Mouse (Mus musculus) intestine, embryonic 16.5 days (tissue): ENCODE measurements around the gene Stat4. TPM values are rescaled to one million over a fixed set of nuclear protein-coding genes. Genes with fewer than 3 reads are reported as not detected.

ENCODE experiments used
- ATAC-seq: fragments of 200-750 bp; cut with Nextera tagmentation; 2 replicates; pipeline ENCODE4 v1.8.0; 2017; ENCODE audit warnings: moderate TSS enrichment, moderate library complexity
- H3K27ac ChIP-seq: fragments of 300-500 bp; sonication (generic); 2 replicates; pipeline ENCODE4 v1.5.1; 2014; ENCODE audit warnings: mild to moderate bottlenecking, low read length
- H3K27me3 ChIP-seq: fragments of 300-500 bp; sonication (generic); replicated peaks from 2 replicates; pipeline ENCODE4 v1.6.1; 2014; ENCODE audit warnings: low read length, control low read depth, mixed read lengths; ENCODE audit not compliant: control insufficient read depth, insufficient read depth
- H3K36me3 ChIP-seq: fragments of 300-500 bp; sonication (generic); 2 replicates; pipeline ENCODE4 v1.6.1; 2014; ENCODE audit warnings: low read length, control low read depth; ENCODE audit not compliant: control insufficient read depth, insufficient read depth
- H3K4me1 ChIP-seq: fragments of 300-500 bp; sonication (generic); 2 replicates; pipeline ENCODE4 v1.6.1; 2014; ENCODE audit warnings: low read length, control low read depth, mixed read lengths; ENCODE audit not compliant: control insufficient read depth, insufficient read depth
- H3K4me2 ChIP-seq: fragments of 300-500 bp; sonication (generic); 2 replicates; pipeline ENCODE4 v1.6.1; 2014; ENCODE audit warnings: low read depth, low read length, control low read depth
- H3K4me3 ChIP-seq: fragments of 300-500 bp; sonication (generic); 2 replicates; pipeline ENCODE4 v1.5.1; 2014; ENCODE audit warnings: mild to moderate bottlenecking, low read length
- H3K9ac ChIP-seq: fragments of 300-500 bp; sonication (generic); 2 replicates; pipeline ENCODE4 v1.6.1; 2014; ENCODE audit warnings: low read depth, low read length
- H3K9me3 ChIP-seq: fragments of 300-500 bp; sonication (generic); 2 replicates; pipeline ENCODE4 v1.6.1; 2016; ENCODE audit warnings: low read length, control low read depth; ENCODE audit not compliant: control insufficient read depth
- WGBS: fragments of 180-500 bp; shearing (Covaris S2); extraction: QIAGEN DNeasy Blood & Tissue Kit; methylation state at CpG from one replicate; pipeline ENCODE4 v1.1.7; 2014; 5-methylcytosine and 5-hydroxymethylcytosine counted together
- polyA plus RNA-seq: library from polyadenylated mRNA; unstranded; fragments of >200 nt; fragmentation: Nextera tagmentation; extraction: Ambion mirVana; gene quantifications from 2 replicates; pipeline ENCODE4 v1.2.1, GENCODE M21; 2015

Stat4 gene
- polyA plus RNA-seq, 1 experiment from 2014 or later, result 1.5 TPM

GRCm38 (mm10) chr1:52080375-52080774 is 93.4 kb downstream of the Stat4 start:
- Histone ChIP-seq H3K27me3 (no peaks in the 10 kb centered on the region), H3K4me1 (no peaks in the 10 kb centered on the region), H3K9ac (no peak overlapping the region), H3K4me2 (no peak overlapping the region), H3K27ac (no peak overlapping the region), H3K9me3 (no peaks in the 10 kb centered on the region), H3K4me3 (no peak overlapping the region), H3K36me3 (no peaks in the 10 kb centered on the region)
- no peak for ATAC-seq
- 32% methylated on average over 8 of the region's 8 CpGs for WGBS

- 33% methylated on average over 4 of the region's 4 CpGs for WGBS
- Histone ChIP-seq H3K9ac (no peak overlapping the region), H3K27me3 (no peaks in the 10 kb centered on the region), H3K27ac (no peak overlapping the region), H3K4me1 (no peaks in the 10 kb centered on the region), H3K4me2 (no peak overlapping the region), H3K4me3 (no peak overlapping the region), H3K9me3 (no peaks in the 10 kb centered on the region), H3K36me3 (no peaks in the 10 kb centered on the region)
- no peak for ATAC-seq
Observed at GRCm38 (mm10) chr1:52086236-52086635, 99.3 kb downstream of the Stat4 start.

DNA sequence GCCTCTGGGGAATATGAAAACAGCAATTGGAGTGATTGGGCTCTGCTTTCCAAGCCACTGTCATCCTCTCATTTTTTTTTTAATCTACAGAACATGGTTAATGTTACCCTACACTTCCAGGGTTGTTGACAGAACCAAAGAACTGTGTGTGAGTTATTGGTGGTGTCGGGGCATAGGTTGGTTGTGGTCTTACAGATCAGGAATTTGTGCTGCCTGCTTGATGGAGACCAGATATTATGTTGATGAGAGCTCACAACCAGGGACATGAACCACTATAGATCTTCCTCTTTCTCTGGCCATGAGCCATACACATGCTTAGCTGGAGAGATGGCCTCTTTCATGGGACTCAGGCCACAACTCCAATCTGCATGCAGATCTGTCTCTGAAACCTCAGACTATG is 100.2 kb downstream of the Stat4 start:
- Histone ChIP-seq H3K27me3 (no peaks in the 10 kb centered on the region), H3K36me3 (no peaks in the 10 kb centered on the region), H3K9ac (no peak overlapping the region), H3K4me2 (no peak overlapping the region), H3K27ac (no peak overlapping the region), H3K4me1 (no peaks in the 10 kb centered on the region), H3K9me3 (no peaks in the 10 kb centered on the region), H3K4me3 (no peak overlapping the region)
- 68% methylated on average over 1 of the region's 1 CpGs for WGBS
- ATAC-seq, result no peak

DNA sequence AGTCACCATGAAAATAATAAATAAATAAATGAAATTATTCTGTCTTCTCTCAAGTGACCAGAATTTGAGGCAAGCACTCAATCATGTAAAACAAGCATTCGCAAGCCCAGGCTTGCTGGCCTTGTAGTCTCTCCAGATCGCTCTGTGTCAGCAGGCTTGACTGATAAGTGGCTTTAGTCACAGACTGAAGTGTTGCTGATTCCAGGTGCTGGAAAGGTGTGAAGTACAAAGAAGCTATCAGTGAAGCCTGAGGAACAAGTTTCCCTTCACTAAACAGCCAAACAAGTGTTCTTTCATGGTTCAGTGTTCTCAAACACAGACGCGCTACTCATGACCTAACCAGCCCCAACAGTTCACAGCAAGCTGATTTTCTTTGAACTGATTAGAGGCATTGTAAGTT is 101.7 kb downstream of the Stat4 start:
- no peaks in the 10 kb centered on the region for H3K27me3 ChIP-seq
- ATAC-seq, result no peak
- no peak overlapping the region for H3K4me2 ChIP-seq
- H3K4me1 ChIP-seq, result no peaks in the 10 kb centered on the region
- no peak overlapping the region for H3K9ac ChIP-seq
- H3K36me3 ChIP-seq, result no peaks in the 10 kb centered on the region
- 80% methylated on average over 4 of the region's 4 CpGs for WGBS
- no peak overlapping the region for H3K4me3 ChIP-seq
- H3K9me3 ChIP-seq, result no peaks in the 10 kb centered on the region
- no peak overlapping the region for H3K27ac ChIP-seq

DNA sequence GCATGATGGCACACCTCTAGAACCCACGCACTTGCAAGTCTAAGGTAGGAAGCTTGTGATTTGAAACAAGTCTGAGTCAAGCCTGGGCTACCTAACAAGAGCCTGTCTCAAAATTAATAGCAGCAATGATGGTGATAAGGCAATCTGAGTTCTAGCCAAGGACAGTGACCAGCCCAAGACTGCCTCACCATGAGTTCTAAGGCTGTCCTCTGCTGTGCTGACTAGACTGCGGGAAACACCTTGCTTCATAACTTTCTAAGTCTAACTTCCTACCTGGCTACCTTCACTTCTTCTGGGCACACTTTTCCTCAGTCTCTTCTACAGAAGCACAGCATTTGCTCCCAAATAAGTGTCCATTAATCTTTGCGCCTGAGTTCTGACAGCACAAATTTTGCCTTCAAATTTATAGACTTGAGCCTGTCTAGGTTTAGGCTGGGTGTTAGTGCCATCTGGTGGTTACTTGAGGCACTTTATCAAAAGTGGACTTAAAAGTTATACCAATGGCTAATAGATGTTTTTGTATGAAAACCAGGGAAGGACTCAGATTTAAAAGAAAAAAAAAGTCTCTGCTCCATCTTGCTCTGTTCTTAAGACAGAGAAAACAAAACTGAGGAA is 111.8 kb downstream of the Stat4 start:
- no peaks in the 10 kb centered on the region for H3K4me1 ChIP-seq
- no peaks in the 10 kb centered on the region for H3K27me3 ChIP-seq
- WGBS, result 68% methylated on average over 3 of the region's 3 CpGs
- H3K4me3 ChIP-seq, result no peak overlapping the region
- no peak overlapping the region for H3K9ac ChIP-seq
- ATAC-seq, result no peak
- H3K4me2 ChIP-seq, result no peak overlapping the region
- no peaks in the 10 kb centered on the region for H3K36me3 ChIP-seq
- no peaks in the 10 kb centered on the region for H3K9me3 ChIP-seq
- H3K27ac ChIP-seq, result no peak overlapping the region

DNA sequence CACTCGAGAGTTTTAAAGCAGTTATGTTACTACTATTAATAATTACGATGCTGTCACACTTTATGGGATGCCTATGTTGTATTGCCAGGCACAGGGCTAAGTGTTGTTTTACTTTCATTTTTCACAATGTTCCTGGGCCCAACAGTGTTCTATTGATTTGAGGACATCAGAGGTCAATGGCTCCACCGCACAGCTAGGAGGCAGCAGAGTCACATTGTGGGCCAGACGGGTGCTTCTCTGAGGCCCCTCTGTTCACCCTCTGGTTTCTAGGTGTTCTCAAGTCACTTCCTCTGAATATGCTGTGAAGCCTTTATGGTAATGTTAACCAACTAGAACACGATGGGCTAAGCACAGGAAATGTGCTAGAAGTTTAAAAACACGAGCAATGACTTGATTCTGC is 113.5 kb downstream of the Stat4 start:
- no peak overlapping the region for H3K4me2 ChIP-seq
- WGBS, result 71% methylated on average over 6 of the region's 6 CpGs
- H3K4me3 ChIP-seq, result no peak overlapping the region
- no peaks in the 10 kb centered on the region for H3K4me1 ChIP-seq
- no peak for ATAC-seq
- H3K27me3 ChIP-seq, result no peaks in the 10 kb centered on the region
- no peaks in the 10 kb centered on the region for H3K36me3 ChIP-seq
- H3K9ac ChIP-seq, result no peak overlapping the region
- no peak overlapping the region for H3K27ac ChIP-seq
- H3K9me3 ChIP-seq, result no peaks in the 10 kb centered on the region

DNA sequence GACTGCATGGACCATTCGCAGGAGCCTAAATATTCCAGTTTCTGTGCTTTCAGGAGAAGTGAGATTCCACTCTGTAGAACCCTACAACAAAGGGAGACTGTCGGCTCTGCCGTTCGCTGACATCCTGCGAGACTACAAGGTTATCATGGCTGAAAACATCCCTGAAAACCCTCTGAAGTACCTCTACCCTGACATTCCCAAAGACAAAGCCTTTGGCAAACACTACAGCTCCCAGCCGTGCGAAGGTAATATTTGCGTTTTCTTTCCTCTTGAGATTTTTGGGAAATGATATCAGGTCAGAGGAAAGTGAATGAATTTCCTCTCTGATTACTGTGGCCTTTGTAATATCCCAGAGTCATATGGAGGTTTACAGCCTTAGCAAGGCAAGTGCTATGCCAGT is 115.8 kb downstream of the Stat4 start:
- 79% methylated on average over 8 of the region's 8 CpGs for WGBS
- H3K9me3 ChIP-seq, result no peaks in the 10 kb centered on the region
- no peak overlapping the region for H3K4me2 ChIP-seq
- H3K4me1 ChIP-seq, result no peaks in the 10 kb centered on the region
- no peaks in the 10 kb centered on the region for H3K27me3 ChIP-seq
- H3K27ac ChIP-seq, result no peak overlapping the region
- H3K9ac ChIP-seq, result no peak overlapping the region
- H3K36me3 ChIP-seq, result no peaks in the 10 kb centered on the region
- H3K4me3 ChIP-seq, result no peak overlapping the region
- ATAC-seq, result no peak

DNA sequence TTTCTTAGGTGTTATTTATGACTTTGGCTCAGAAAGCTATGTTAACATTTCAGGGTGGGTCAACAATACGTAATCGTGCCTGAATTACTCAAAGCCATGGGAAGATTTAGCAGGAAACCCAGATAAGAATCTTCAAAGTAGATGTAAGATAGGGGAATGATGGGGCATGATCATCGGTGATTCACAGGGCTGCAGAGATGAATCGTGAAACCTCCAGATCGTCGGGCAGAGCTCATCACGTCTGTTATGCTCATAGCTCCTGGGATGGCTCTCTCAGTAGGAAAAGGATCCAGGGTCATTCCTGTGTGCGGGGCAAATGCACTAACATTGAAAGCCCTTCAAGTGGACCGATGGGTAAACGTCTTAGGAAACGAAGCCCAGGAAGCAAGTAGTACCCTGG is 120.3 kb downstream of the Stat4 start:
- WGBS, result 76% methylated on average over 11 of the region's 11 CpGs
- Histone ChIP-seq H3K27me3 (no peaks in the 10 kb centered on the region), H3K4me2 (no peak overlapping the region), H3K4me1 (no peaks in the 10 kb centered on the region), H3K9me3 (no peaks in the 10 kb centered on the region), H3K27ac (no peak overlapping the region), H3K36me3 (no peaks in the 10 kb centered on the region), H3K9ac (no peak overlapping the region), H3K4me3 (no peak overlapping the region)
- no peak for ATAC-seq

GRCm38 (mm10) chr1:52111217-52111616 is 124.3 kb downstream of the Stat4 start:
- WGBS, result 62% methylated on average over 3 of the region's 3 CpGs
- Histone ChIP-seq H3K36me3 (no peaks in the 10 kb centered on the region), H3K4me1 (peaks cover 5% of the 10 kb centered on the region), H3K27ac (no peak overlapping the region), H3K4me2 (no peak overlapping the region), H3K4me3 (no peak overlapping the region), H3K27me3 (no peaks in the 10 kb centered on the region), H3K9ac (no peak overlapping the region), H3K9me3 (no peaks in the 10 kb centered on the region)
- no peak for ATAC-seq

DNA sequence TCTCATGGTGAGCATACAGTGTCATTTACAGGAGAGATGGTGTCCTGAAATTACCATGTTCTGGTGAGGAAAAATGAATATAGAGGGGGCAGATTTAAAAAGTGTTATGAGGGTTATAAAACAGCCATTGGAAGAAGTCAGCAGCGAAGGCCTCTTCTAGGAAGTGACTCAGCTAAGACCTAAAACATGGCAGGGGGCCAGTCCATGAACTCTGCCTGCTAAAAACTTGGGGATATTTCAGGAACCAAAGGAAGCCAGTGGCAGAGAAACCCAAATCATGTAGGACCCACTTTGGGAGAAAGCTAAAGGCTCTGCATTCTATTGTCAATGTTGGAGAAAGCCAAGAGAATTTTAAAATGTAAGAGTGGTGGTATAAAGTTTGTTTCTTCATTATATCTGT is 125.4 kb downstream of the Stat4 start:
- Histone ChIP-seq H3K4me2 (no peak overlapping the region), H3K9ac (no peak overlapping the region), H3K4me1 (peaks cover 5% of the 10 kb centered on the region), H3K27me3 (no peaks in the 10 kb centered on the region), H3K4me3 (no peak overlapping the region), H3K36me3 (no peaks in the 10 kb centered on the region), H3K9me3 (no peaks in the 10 kb centered on the region), H3K27ac (no peak overlapping the region)
- WGBS, result 85% methylated on average over 1 of the region's 1 CpGs
- ATAC-seq, result no peak
